Mouse (Mus musculus) erythroblast, embryonic 14.5 days (primary cell): ENCODE data around the gene Gm29776. TPM values are rescaled to one million over a fixed set of nuclear protein-coding genes. Genes with fewer than 3 reads are reported as not detected.

Experiments
- H3K27me3 ChIP-seq: 2 replicates; pipeline ENCODE4 v1.6.1; 2012; ENCODE audit warnings: inconsistent platforms; ENCODE audit not compliant: control insufficient read depth
- H3K36me3 ChIP-seq: 2 replicates; pipeline ENCODE4 v1.6.1; 2012; ENCODE audit warnings: mild to moderate bottlenecking, inconsistent platforms; ENCODE audit not compliant: control insufficient read depth
- H3K4me1 ChIP-seq: 2 replicates; pipeline ENCODE4 v1.6.1; 2012; ENCODE audit warnings: inconsistent platforms; ENCODE audit not compliant: control insufficient read depth
- H3K4me3 ChIP-seq: replicated peaks from 2 replicates; pipeline ENCODE3; 2012; ENCODE audit warnings: moderate library complexity, mild to moderate bottlenecking, inconsistent platforms
- H3K9me3 ChIP-seq: 2 replicates; pipeline ENCODE4 v1.6.1; 2012; ENCODE audit warnings: low read length, inconsistent platforms, mixed read lengths; ENCODE audit not compliant: control insufficient read depth
- GATA1 ChIP-seq: IDR thresholded peaks from 2 replicates; pipeline ENCODE4 v1.6.1; 2012; ENCODE audit warnings: low read length, inconsistent platforms, mixed read lengths
- TAL1 ChIP-seq: IDR thresholded peaks from 3 replicates; pipeline ENCODE4 v1.6.1; 2012; ENCODE audit warnings: low read length, inconsistent platforms, mixed read lengths
- polyA plus RNA-seq: library from polyadenylated mRNA; stranded (reverse); fragments of >175 nt; gene quantifications from 2 replicates; pipeline ENCODE4 v1.2.3, GENCODE M21; 2012

Gm29776 gene
- polyA plus RNA-seq, 1 experiment = not detected

- Histone ChIP-seq H3K27me3 (peaks cover 6% of the 10 kb centered on the region), H3K36me3 (peaks cover 37% of the 10 kb centered on the region), H3K4me1 (no peaks in the 10 kb centered on the region), H3K4me3 (no peak overlapping the region), H3K9me3 (no peaks in the 10 kb centered on the region)
- no peak for TF ChIP-seq GATA1
- no peak for TF ChIP-seq TAL1
Measured at GRCm38 (mm10) chr14:54695042-54695441, 3.6 kb downstream of the Gm29776 start.

GRCm38 (mm10) chr14:54687251-54687650, 11.4 kb downstream of the Gm29776 start:
- peaks cover 53% of the 10 kb centered on the region for H3K36me3 ChIP-seq
- peaks cover 46% of the 10 kb centered on the region for H3K4me1 ChIP-seq
- H3K4me3 ChIP-seq = peak overlapping the region; percentile 100
- H3K9me3 ChIP-seq = no peaks in the 10 kb centered on the region
- TF ChIP-seq TAL1 (no peak), GATA1 (no peak)
- no peaks in the 10 kb centered on the region for H3K27me3 ChIP-seq

- H3K27me3 ChIP-seq = no peaks in the 10 kb centered on the region
- peak within 1 kb of the TSS; percentile 100 for H3K4me3 ChIP-seq
- TF ChIP-seq TAL1 (no peak), GATA1 (no peak)
- no peaks in the 10 kb centered on the region for H3K9me3 ChIP-seq
- H3K4me1 ChIP-seq = peaks cover 52% of the 10 kb centered on the region
- peaks cover 59% of the 10 kb centered on the region for H3K36me3 ChIP-seq
Measured at GRCm38 (mm10) chr14:54686522-54687143, 12.0 kb downstream of the Gm29776 start, which contains the start of gene Acin1. Gene Acin1 (minus strand): TSS chr14:54686931.

GRCm38 (mm10) chr14:54686063-54686521, 12.5 kb downstream of the Gm29776 start, which contains the start of gene 1700123O20Rik:
Gene 1700123O20Rik (plus strand): TSS chr14:54686216.
- Histone ChIP-seq H3K9me3 (no peaks in the 10 kb centered on the region), H3K4me1 (peaks cover 52% of the 10 kb centered on the region), H3K36me3 (peaks cover 61% of the 10 kb centered on the region), H3K4me3 (peak within 1 kb of the TSS; percentile 100), H3K27me3 (no peaks in the 10 kb centered on the region)
- TF ChIP-seq GATA1 (peak; percentile 68), TAL1 (no peak)

- Histone ChIP-seq H3K27me3 (no peaks in the 10 kb centered on the region), H3K36me3 (peaks cover 58% of the 10 kb centered on the region), H3K4me3 (peak overlapping the region; percentile 100), H3K9me3 (no peaks in the 10 kb centered on the region), H3K4me1 (peaks cover 52% of the 10 kb centered on the region)
- no peak for TF ChIP-seq GATA1
- no peak for TF ChIP-seq TAL1
Measured at GRCm38 (mm10) chr14:54685471-54685870, 13.2 kb downstream of the Gm29776 start.

- TF ChIP-seq TAL1 (no peak), GATA1 (no peak)
- peaks cover 60% of the 10 kb centered on the region for H3K36me3 ChIP-seq
Measured at GRCm38 (mm10) chr14:54682396-54682795, 16.2 kb downstream of the Gm29776 start.

GRCm38 (mm10) chr14:54678657-54679304, 19.9 kb downstream of the Gm29776 start:
- Histone ChIP-seq H3K4me3 (no peak overlapping the region), H3K36me3 (peaks cover 88% of the 10 kb centered on the region), H3K27me3 (no peaks in the 10 kb centered on the region), H3K4me1 (peaks cover 17% of the 10 kb centered on the region), H3K9me3 (no peaks in the 10 kb centered on the region)
- no peak for TF ChIP-seq GATA1
- no peak for TF ChIP-seq TAL1

More at GRCm38 (mm10) chr14:54682396-54682795, 16.2 kb downstream of the Gm29776 start:
- Histone ChIP-seq H3K4me3 (no peak overlapping the region), H3K9me3 (no peaks in the 10 kb centered on the region), H3K27me3 (no peaks in the 10 kb centered on the region), H3K4me1 (peaks cover 34% of the 10 kb centered on the region)

- Histone ChIP-seq H3K27me3 (no peaks in the 10 kb centered on the region), H3K4me1 (peaks cover 2% of the 10 kb centered on the region), H3K36me3 (peaks cover 88% of the 10 kb centered on the region), H3K9me3 (no peaks in the 10 kb centered on the region), H3K4me3 (no peak overlapping the region)
- TF ChIP-seq TAL1 (no peak), GATA1 (no peak)
Measured at GRCm38 (mm10) chr14:54676290-54676689, 22.3 kb downstream of the Gm29776 start.

GRCm38 (mm10) chr14:54674317-54674716, 24.3 kb downstream of the Gm29776 start:
- no peak for TF ChIP-seq TAL1
- TF ChIP-seq GATA1 = no peak
- no peak overlapping the region for H3K4me3 ChIP-seq
- peaks cover 89% of the 10 kb centered on the region for H3K36me3 ChIP-seq
- no peaks in the 10 kb centered on the region for H3K27me3 ChIP-seq
- H3K9me3 ChIP-seq = no peaks in the 10 kb centered on the region
- H3K4me1 ChIP-seq = peaks cover 2% of the 10 kb centered on the region
